Mouse (Mus musculus): ENCODE data around the gene Tspan12.

Gene Tspan12

DNA sequence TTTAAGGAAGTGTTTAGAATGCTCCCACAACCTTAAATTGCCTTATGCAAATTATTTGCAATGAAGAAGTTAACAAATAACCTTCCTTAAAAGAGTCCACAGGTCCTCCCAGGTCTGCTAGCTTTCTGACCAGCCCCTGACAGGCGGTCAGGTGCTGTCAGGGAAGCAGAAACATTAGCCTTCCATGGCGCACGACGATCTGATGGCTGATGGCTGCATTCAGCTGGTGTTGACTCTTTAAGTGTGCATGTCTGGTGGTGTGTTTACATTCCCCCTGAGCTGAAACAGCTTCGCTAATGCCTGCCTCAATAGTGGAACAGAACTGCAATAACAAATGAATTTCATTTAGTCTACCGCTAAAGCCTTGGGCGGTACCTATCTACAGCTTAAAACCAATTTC lies 22.4 kb downstream of the Tspan12 start:
- no peak for DNase-seq (ENCODE audit: inconsistent age in 2 of 2, low spot score in 1 of 2)

GRCm38 (mm10) chr6:21828437-21828836 lies 23.9 kb downstream of the Tspan12 start:
- peak; percentile 19 to 52 for DNase-seq (ENCODE audit: inconsistent age in 2 of 2, low spot score in 1 of 2)

DNA sequence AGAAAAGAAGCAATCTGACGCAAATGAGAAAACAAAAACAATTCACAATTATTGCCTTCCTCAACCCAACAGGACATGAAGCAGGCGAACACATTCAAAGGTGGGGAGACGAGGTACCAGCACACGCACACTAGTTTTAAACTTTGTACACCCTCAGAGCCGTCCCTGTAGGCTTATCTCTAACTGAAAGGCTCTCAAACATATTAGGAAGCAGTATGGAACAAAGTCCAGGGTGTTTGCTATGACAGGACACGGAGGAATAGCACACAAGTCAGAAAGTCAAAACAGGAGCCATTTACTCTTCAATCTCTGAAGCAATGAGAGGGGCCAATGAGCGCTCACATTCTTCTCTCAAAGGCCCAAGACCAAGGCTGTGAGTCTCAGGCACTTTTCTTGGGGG lies 24.3 kb downstream of the Tspan12 start:
- no peak for DNase-seq (ENCODE audit: inconsistent age in 2 of 2, low spot score in 1 of 2)

DNA sequence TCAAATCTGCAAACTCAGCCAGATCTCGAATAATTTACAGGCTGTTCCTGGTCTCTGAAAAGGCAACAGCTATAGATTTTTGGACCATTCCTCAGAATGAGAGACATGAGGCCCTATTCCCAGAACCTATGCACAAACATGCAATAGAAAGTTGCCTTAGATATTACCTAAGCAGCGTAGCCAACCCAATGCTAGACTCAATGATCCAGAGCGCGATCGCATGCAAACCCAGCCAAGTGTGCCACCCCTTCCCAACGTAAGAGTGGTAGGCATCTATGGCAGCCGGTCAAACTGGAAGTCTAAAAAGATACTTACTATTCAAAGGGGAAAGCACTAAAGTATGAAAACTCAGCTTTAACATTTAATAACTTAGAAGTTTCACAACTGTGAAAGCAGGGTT lies 28.6 kb downstream of the Tspan12 start:
- no peak for DNase-seq (ENCODE audit: inconsistent age in 2 of 2, low spot score in 1 of 2)

DNA sequence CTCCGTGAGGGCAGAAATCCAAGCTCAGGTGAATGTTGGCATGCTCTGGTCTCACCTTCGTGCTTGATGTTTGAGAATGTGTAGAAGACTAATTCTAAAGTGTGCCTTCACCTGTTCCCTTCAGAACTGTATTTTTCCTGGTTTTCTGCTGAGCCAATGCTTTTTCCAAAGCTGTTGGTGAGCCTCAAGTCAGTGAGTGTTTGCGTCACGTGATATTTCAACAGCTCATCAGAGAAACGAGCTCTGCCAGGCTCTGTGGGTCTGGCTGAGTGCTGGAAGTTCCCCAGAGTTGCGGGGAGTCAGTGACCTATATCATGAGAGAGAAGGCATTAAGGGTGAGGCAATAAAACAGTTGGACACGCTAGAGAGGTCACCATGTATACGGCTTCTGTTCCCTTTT lies 29.0 kb downstream of the Tspan12 start:
- DNase-seq (ENCODE audit: inconsistent age in 2 of 2, low spot score in 1 of 2) = peak; percentile 41 to 75

DNA sequence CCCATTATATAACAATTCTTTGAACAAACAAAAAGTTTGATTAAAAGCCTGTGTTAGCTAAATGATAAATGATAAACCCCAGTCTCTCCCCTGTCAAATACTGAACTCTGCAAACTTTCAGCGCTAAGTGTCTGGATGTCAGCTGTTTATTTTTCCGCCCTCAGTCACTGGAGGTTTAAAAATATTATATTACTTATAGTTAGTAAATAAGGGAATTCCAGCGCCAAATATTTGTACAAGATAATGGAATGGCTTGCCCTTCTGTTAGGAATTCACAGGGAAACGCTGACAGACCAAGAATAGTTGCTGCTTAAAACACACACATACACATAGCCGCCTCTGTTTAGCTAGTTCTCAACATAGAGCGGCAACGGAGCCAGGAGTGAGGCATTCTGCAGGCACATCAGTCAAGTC lies 29.6 kb downstream of the Tspan12 start:
- DNase-seq (ENCODE audit: inconsistent age in 2 of 2, low spot score in 1 of 2) = no peak

GRCm38 (mm10) chr6:21818107-21818807 lies 34.1 kb downstream of the Tspan12 start:
- DNase-seq (ENCODE audit: inconsistent age in 2 of 2, low spot score in 1 of 2) = peak in 1 of 2 experiments; percentile 61

GRCm38 (mm10) chr6:21806005-21806404 lies 46.3 kb downstream of the Tspan12 start:
- DNase-seq (ENCODE audit: inconsistent age in 2 of 2, low spot score in 1 of 2) = peak in 1 of 2 experiments; percentile 60

DNA sequence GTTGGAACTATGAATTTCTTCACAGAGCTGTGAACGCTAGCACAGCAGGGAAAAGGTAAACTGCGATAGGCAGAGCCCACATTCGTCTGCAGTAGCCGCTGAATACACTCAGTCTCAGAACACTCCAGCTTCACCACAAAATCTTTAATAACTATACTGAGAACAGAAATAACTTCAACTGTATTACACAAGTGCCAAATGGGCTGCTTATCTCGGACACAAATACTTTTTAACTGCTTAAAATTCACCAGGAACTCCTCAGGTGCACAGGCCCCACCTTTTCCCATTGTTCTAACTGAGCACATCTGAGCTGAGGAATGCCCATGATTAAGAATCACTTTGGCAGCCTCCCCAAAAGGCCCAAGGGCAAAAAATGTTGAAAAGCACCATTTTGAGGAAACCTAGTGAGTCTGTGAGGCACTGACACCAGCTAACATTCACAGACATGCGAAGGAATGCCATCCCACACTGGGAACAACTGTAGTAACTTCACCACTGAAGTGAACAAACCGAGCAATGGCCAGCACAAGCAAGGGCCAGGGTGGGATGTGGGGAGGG lies 47.2 kb downstream of the Tspan12 start:
- peak in 1 of 2 experiments; percentile 76 for DNase-seq (ENCODE audit: inconsistent age in 2 of 2, low spot score in 1 of 2)

- peak in 1 of 2 experiments; percentile 66 for DNase-seq (ENCODE audit: inconsistent age in 2 of 2, low spot score in 1 of 2)
Observed at GRCm38 (mm10) chr6:21803483-21804340, 48.6 kb downstream of the Tspan12 start.

- peak; percentile 53 to 74 for DNase-seq (ENCODE audit: inconsistent age in 2 of 2, low spot score in 1 of 2)
Observed at GRCm38 (mm10) chr6:21798581-21798980, 53.7 kb downstream of the Tspan12 start.

DNA sequence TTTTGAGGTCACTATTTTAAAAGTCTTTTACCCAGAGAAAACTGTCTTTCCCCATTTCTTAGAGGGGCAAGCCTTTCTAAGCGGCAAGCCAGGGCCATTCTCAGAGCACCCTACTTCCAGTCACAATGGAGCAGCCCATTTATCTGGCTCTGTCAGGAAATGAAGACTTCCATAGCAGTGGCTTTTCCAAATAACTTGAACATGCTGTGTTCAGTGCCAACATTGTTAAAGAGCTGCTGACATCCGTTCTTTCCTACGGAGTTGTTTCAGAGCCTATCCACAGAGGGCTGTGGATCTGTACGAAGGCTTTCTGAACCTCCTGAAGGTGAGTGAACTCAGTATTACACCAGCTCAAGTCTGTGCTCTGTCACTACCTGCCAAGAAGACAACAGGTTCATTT lies 55.2 kb downstream of the Tspan12 start:
- peak in 1 of 2 experiments; percentile 54 for DNase-seq (ENCODE audit: inconsistent age in 2 of 2, low spot score in 1 of 2)

GRCm38 (mm10) chr6:21796413-21796812 lies 55.9 kb downstream of the Tspan12 start:
- peak in 1 of 2 experiments; percentile 60 for DNase-seq (ENCODE audit: inconsistent age in 2 of 2, low spot score in 1 of 2)

DNA sequence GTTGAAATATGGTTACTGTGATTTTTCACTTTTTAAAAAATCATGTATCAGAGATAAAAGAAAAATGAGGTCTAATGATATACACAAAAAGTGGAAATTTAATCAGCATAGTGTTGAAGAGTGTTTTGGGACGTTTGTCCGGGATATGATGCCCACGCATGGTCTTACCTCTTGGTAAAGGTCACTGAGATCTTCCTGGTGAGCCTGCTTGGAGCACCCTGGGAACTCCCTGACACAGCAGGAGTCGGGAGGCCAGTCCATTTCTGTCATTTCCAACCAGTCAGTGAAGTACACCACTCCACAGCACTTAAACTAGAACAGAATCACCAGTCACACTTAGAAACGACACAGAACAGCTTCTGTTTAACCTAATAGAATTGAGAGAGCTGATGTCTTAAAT lies 56.9 kb downstream of the Tspan12 start:
- peak in 1 of 2 experiments; percentile 55 for DNase-seq (ENCODE audit: inconsistent age in 2 of 2, low spot score in 1 of 2)

GRCm38 (mm10) chr6:21795072-21795407 lies 57.3 kb downstream of the Tspan12 start:
- DNase-seq (ENCODE audit: inconsistent age in 2 of 2, low spot score in 1 of 2) = peak; percentile 70 to 93

- DNase-seq (ENCODE audit: inconsistent age in 2 of 2, low spot score in 1 of 2) = no peak
Observed at GRCm38 (mm10) chr6:21794337-21795071, 57.8 kb downstream of the Tspan12 start.

- DNase-seq (ENCODE audit: inconsistent age in 2 of 2, low spot score in 1 of 2) = peak; percentile 53 to 89
Observed at GRCm38 (mm10) chr6:21791307-21791706, 61.0 kb downstream of the Tspan12 start.

DNA sequence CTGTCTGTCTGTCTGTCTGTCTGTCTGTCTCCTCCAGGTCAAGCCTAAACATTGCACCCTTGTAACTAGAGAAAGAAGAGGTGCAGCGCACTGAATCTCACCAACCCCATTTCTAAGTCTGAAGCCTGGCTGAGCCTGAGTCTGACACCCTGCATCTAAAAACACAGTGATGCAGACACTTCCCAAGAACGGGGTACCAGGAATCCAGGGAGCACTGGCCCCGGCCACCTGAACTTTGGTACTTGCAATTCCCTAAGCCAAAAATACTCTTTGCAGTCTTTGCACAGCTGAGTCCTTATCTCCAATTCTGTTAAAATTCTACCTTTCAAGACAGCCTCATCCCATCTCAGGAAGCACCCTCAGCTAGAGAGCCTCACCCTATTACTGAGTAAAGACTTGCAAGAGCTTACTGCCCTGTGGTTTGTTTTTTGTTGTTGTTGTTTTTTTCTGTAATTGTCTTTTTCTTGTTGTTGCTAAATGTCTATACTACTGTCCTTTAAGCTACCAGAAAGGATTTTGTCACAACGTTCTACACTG lies 61.7 kb downstream of the Tspan12 start:
- DNase-seq (ENCODE audit: inconsistent age in 2 of 2, low spot score in 1 of 2) = peak in 1 of 2 experiments; percentile 53

DNA sequence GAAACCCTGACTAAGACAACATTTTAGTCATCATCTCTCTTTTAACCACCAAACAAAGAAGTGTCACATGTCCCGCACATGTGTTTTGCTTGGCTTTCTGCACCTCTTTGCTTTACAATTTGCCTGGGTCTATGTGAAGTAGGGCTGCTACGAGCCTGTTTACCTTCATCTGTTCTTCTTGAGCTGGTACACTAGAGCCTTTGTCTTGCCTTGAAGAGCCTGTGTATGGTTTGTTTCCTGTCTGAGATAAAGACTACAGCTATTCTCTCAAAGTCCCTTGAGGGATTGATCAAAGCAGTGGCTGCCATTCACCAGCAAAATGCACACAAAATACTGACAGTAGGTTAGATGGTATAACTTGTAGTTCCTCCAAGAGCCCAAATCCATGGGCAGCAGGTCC lies 62.3 kb downstream of the Tspan12 start:
- DNase-seq (ENCODE audit: inconsistent age in 2 of 2, low spot score in 1 of 2) = no peak

GRCm38 (mm10) chr6:21789582-21789981 lies 62.7 kb downstream of the Tspan12 start:
- peak in 1 of 2 experiments; percentile 24 for DNase-seq (ENCODE audit: inconsistent age in 2 of 2, low spot score in 1 of 2)

- DNase-seq (ENCODE audit: inconsistent age in 2 of 2, low spot score in 1 of 2) = no peak
Observed at GRCm38 (mm10) chr6:21787757-21788156, 64.6 kb downstream of the Tspan12 start.
